In genomic region chr1:36095423-36096272, GRCm38 (mm10) we compare ENCODE assay signal across 10 mouse cellular contexts. TPM values are rescaled to one million over a fixed set of nuclear protein-coding genes. Genes with fewer than 3 reads are reported as not detected.
DNase-seq lines count a peak whose midpoint lies in the region; ATAC-seq and TF ChIP-seq lines count a peak whose summit lies in the region.
"Had no signal": no experiment of that assay in that cellular context is flagged by ENCODE, and none has a peak within 500 bp of the region (broad histone marks: within the 10 kb centered on the region; RNA-seq: fewer than 3 reads in every experiment).

No protein-coding gene starts in this region.

- H3K9me3 ChIP-seq in heart, embryonic 10.5 days, result no peaks in the 10 kb centered on the region
- H3K9me3 ChIP-seq in hindbrain, embryonic 11.5 days (ENCODE audit: control insufficient read depth, low read length), result no peaks in the 10 kb centered on the region

- ATAC-seq in hindbrain, embryonic 11.5 days (ENCODE audit: low FRiP score), result no peak
- ATAC-seq: Patski had no signal

- H3K9ac ChIP-seq in hindbrain, embryonic 11.5 days (ENCODE audit: low read depth, low read length), result no peak overlapping the region

- H3K4me2 ChIP-seq in hindbrain, embryonic 11.5 days (replicated peaks; ENCODE audit: low read depth, low read length), result no peak overlapping the region

- TF ChIP-seq CTCF in bone marrow, adult 2 months (IDR thresholded peaks at IDR 0.05; ENCODE audit: control insufficient read depth, insufficient read depth, low read length), result no peak
- TF ChIP-seq CTCF in left cerebral cortex, adult 2 months (IDR thresholded peaks at IDR 0.05), result no peak

- no peaks in the 10 kb centered on the region for H3K27me3 ChIP-seq in heart, embryonic 10.5 days (ENCODE audit: insufficient read depth, poor library complexity, severe bottlenecking)
- H3K27me3 ChIP-seq in hindbrain, embryonic 11.5 days (ENCODE audit: control insufficient read depth, insufficient read depth, low read length), result no peaks in the 10 kb centered on the region
- H3K27me3 ChIP-seq: Patski had no signal

- intact Hi-C loops in left cerebral cortex, adult 2 months (cut with DNase I), result no loop called here

- TF ChIP-seq POLR2A in bone marrow, adult 2 months (IDR thresholded peaks at IDR 0.05; ENCODE audit: borderline replicate concordance, control insufficient read depth, low read depth, low read length), result no peak

- no peak for DNase-seq in heart, embryonic 10.5 days (ENCODE audit: low spot score)
- no peak for DNase-seq in heart, adult 9 months (ENCODE audit: low spot score in 2 of 2)
- DNase-seq in frontal cortex, postnatal 36 days (ENCODE audit: low spot score in 2 of 2), result peak; percentile 93 to 95
- peak; percentile 81 to 94 for DNase-seq in left cerebral cortex, adult 2 months (ENCODE audit: extremely low spot score in 1 of 2, low spot score in 2 of 2)
- peak; percentile 61 to 74 for DNase-seq in lung, postnatal 4 days
- DNase-seq in thymus, postnatal 10 days (ENCODE audit: low spot score in 2 of 2), result no peak
- no peak for DNase-seq in hindbrain, embryonic 11.5 days (ENCODE audit: low spot score)

- H3K27ac ChIP-seq in heart, embryonic 10.5 days, result 0 out of 2 replicates have a peak overlapping the region, but pooled peaks have one; percentile 22
- H3K27ac ChIP-seq in bone marrow, adult 2 months (ENCODE audit: control insufficient read depth, insufficient read depth, low read depth, low read length, poor library complexity), result peak overlapping the region; percentile 82
- no peak overlapping the region for H3K27ac ChIP-seq in left cerebral cortex, adult 2 months
- no peak overlapping the region for H3K27ac ChIP-seq in hindbrain, embryonic 11.5 days (ENCODE audit: low read depth, low read length)
- H3K27ac ChIP-seq: heart, adult 2 months had no signal

- H3K36me3 ChIP-seq in heart, embryonic 10.5 days, result peaks cover 43% of the 10 kb centered on the region
- peaks cover 3% of the 10 kb centered on the region; the same call in 1 of the 2 replicates for H3K36me3 ChIP-seq in hindbrain, embryonic 11.5 days (ENCODE audit: control insufficient read depth, insufficient read depth, low read length)

- peaks cover 54% of the 10 kb centered on the region for H3K4me1 ChIP-seq in heart, embryonic 10.5 days
- H3K4me1 ChIP-seq in bone marrow, adult 2 months (ENCODE audit: control insufficient read depth, insufficient read depth, low read length), result peaks cover 5% of the 10 kb centered on the region; the same call in 1 of the 2 replicates
- H3K4me1 ChIP-seq in hindbrain, embryonic 11.5 days (replicated peaks; ENCODE audit: control insufficient read depth, insufficient read depth, low read length), result no peaks in the 10 kb centered on the region

- no peak overlapping the region for H3K4me3 ChIP-seq in heart, embryonic 10.5 days
- H3K4me3 ChIP-seq in bone marrow, adult 2 months (replicated peaks; ENCODE audit: control insufficient read depth, low read depth, low read length), result no peak overlapping the region
- H3K4me3 ChIP-seq in left cerebral cortex, adult 2 months, result no peak overlapping the region
- no peak overlapping the region for H3K4me3 ChIP-seq in hindbrain, embryonic 11.5 days (ENCODE audit: low read depth, low read length)
- H3K4me3 ChIP-seq: heart, adult 2 months had no signal

- WGBS in heart, embryonic 10.5 days, result 76% methylated on average over 12 of the region's 12 CpGs
- WGBS in bone marrow, adult 2 months, result 72% methylated on average over 12 of the region's 12 CpGs
- 88% methylated on average over 12 of the region's 12 CpGs for WGBS in hindbrain, embryonic 11.5 days

RNA-seq across cellular contexts. Expression of gene Hs6st1, which starts 27.4 kb away (rescaled TPM):
- 3.5 and 5.7 TPM in 2 replicates for polyA plus RNA-seq in heart, embryonic 10.5 days (2016; fragmentation: Nextera tagmentation; extraction: Ambion mirVana)
- 42.4 and 47.6 TPM in 2 replicates for polyA plus RNA-seq in bone marrow, adult 2 months (2011; ENCODE audit: insufficient read depth, insufficient read length, low replicate concordance, missing spikeins)
- total RNA-seq in left cerebral cortex, adult 2 months (2021), result 10 to 100 TPM; 52.8 to 56.1 TPM
- 10.7 and 14.9 TPM in 2 replicates for polyA plus RNA-seq in hindbrain, embryonic 11.5 days (2014; fragmentation: Nextera tagmentation; extraction: Ambion mirVana)

Comparison
In these comparisons a context has a peak if more than half of its experiments do, and no peak if none do; other contexts are left out.
1. DNase-seq: peak in frontal cortex, postnatal 36 days (2 of 2), left cerebral cortex, adult 2 months (2 of 2) and lung, postnatal 4 days (2 of 2); none in heart, embryonic 10.5 days (single experiment), heart, adult 9 months (0 of 2), thymus, postnatal 10 days (0 of 2) and hindbrain, embryonic 11.5 days (single experiment).
2. H3K27ac ChIP-seq: peak in heart, embryonic 10.5 days (single experiment) and bone marrow, adult 2 months (single experiment); none in left cerebral cortex, adult 2 months (single experiment) and hindbrain, embryonic 11.5 days (single experiment).